Mouse (Mus musculus) erythroblast, adult 5-6 weeks (primary cell): ENCODE measurements around the gene Gm26741. TPM values are rescaled to one million over a fixed set of nuclear protein-coding genes. Genes with fewer than 3 reads are reported as not detected.
"Not testable (repeated sequence)": the region's sequence is repeated elsewhere in the genome, so short reads cannot be mapped to it uniquely, and the experiment has no call there.

ENCODE experiments used
- ATAC-seq: replicated peaks from 2 replicates; pipeline ENCODE4 v1.8.0; 2016; ENCODE audit warnings: moderate number of reproducible peaks, mild to moderate bottlenecking, moderate TSS enrichment, inconsistent platforms; ENCODE audit not compliant: poor library complexity, low FRiP score, severe bottlenecking
- total RNA-seq, 2 experiments: library from RNA; stranded (forward) in 1 of 2; stranded (reverse) in 1 of 2; fragments of 150-400 nt in 1 of 2; fragments of 200-764, 138-1000 nt in 1 of 2; gene quantifications; 2 replicates each; pipeline versions ENCODE4 v1.2.3 to v1.2.4; 2015 to 2017; ENCODE audit warnings: low replicate concordance in 2 of 2

Gene Gm26741
- total RNA-seq (2015; ENCODE audit: low replicate concordance) (not detected in 2 replicates), total RNA-seq (2017; ENCODE audit: low replicate concordance) (not detected in 2 replicates)

DNA sequence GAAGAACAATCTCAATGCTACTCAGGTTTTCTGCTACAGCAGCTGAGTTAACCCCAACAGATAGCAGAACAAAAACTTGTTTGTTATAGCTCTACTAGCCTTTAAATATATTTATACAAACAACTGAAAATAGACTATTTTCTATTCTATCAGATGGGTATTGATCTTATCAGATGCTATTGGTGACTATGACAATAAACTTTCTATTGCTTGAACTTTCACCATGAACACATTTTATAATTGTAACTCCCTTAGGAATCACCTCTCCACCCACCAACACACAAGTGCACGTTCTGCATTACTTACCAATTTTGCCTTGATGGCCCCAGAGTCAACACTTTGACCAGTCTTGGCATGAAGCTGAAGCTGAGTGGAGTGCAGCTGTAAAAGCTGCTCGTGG is at the start of gene Gm26741:
Gene Gm26741 (plus strand): TSS at position 301 of the 400 bp plus-strand sequence.
- ATAC-seq: no peak

DNA sequence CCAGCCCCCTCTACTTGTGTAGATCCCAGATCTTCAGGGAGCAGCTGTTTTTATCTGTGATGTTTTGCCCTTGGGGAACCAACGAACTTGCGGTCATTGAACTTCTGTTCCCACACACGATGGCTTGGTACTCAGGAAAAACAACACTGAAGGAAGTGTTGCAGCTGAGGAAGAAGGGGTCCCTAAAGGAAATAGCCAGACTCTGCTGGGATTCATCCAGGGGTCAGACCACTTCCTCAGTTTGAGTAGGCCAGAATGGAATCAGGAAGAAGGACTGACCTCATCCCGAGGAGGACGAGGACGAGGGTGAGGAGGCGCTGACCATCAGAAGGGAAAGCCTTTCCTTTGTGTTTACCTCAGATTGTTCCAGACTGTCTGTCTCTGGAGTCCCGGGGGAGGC is 49.4 kb upstream of the Gm26741 start:
- ATAC-seq: no peak

GRCm38 (mm10) chr10:52319506-52320286 is 38.9 kb upstream of the Gm26741 start:
- ATAC-seq: no peak

DNA sequence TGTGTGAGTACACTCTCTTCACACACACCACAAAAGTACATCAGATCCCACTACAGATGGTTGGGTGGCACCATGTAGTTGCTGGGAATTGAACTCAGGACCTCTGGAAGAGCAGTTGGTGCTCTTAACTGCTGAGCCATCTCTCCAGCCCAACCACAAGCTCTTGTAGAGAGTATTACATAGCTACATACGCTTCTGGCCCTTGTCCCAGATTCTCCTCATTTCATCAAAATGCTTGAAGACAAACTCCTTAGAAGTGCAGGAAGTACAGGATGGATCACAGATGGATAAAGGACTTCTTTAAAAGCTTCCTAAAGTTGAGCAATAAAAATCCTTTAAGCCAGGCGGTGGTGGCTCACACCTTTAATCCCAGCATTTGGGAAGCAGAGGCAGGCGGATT is 36.6 kb upstream of the Gm26741 start:
- ATAC-seq: no peak

DNA sequence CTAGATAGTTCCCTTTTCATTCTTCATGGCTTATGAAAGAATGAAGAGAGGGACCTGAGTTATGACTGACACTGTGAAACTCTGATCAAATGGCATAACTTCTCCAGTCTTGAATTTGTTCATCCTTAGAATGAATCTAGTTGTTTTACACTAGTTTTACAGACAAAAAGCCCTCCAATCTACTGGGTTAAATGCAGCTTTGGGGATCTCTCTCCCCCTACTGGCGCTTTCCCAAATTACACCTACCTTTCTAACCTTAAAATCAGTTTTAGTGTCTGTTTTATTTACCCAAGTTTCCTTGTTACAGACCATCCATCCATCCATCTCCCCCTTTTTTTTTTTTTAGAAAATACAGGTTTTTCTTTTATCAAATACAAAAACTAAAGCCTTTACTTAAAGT is 27.6 kb upstream of the Gm26741 start:
- no peak for ATAC-seq

GRCm38 (mm10) chr10:52343324-52343723 is 15.2 kb upstream of the Gm26741 start:
- not testable (repeated sequence) for ATAC-seq

DNA sequence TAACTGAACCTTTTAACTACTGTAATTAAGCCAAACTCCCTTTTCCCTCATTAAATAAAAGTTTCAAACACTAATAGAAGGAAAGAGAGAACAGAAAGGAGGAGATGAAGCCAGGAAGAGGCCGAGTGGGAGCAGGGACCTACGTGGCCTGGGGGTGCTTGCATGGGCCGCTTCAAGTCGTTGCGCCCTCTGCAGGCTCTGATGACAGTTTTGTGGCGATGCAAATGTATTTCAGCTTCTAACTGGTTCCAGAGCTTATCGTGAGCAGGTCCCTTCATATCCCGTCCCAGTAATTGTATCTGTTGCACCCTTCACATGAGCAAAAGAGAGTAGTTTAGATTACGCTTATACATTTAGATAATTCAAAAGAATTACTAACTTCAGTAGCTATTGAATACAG is 5.4 kb upstream of the Gm26741 start:
- no peak for ATAC-seq

DNA sequence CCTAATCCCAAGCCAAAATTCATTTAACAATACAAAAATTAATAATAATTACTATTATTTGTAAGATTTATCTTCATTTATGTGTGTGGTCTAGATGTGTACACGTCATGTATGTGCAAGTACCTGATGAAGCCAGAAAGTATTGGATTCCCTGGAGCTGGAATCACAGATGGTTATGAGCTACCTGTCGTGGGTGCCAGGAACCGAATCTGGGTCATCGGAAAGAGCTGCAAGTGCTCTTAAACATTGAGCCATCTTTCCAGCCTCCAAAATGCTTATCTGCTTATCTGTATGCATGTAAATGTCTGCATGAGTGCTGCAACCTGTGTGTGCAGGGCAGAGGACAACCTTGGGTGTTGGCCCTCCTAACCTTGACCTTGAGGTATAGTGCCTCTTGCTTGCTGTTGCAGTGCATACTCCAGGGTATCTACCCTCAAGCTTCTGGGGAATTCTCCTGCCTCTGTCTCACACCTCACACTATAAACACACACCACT is 1.7 kb downstream of the Gm26741 start:
- no peak for ATAC-seq

DNA sequence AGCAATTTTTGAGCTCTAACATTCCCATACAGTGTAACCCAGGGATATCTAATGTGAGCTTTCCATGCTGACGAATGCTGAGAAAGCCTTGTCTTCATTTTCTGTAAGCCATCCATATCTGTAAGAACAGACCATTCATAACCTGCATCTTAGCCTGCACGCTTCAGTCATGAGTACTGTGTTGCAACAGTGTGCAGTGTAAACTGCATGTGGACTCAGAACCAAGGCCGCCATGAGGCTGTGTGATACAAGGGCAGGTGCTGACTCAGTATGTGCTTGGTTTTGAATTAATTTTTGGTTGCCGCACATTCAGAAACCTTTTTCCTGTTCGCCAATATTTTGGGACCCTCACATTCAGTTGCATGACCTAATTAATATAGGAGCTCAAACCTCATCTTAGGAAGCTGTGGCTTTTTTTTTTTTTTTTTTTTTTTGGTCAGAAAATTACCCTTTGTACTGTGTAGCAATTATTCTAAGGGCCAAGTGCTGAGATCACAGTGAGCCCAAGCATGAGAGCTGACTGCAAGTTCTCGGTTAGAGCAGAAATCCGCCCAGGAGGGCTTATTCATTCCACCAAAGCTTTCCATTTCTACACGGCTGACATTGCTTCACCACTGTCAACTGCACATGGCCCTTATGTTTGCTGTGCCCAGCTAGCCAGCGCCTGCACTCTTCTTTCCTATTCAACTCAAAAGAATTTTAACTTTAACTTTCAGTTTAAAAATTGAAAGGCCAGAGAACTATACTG is 2.5 kb downstream of the Gm26741 start:
- ATAC-seq: no peak

DNA sequence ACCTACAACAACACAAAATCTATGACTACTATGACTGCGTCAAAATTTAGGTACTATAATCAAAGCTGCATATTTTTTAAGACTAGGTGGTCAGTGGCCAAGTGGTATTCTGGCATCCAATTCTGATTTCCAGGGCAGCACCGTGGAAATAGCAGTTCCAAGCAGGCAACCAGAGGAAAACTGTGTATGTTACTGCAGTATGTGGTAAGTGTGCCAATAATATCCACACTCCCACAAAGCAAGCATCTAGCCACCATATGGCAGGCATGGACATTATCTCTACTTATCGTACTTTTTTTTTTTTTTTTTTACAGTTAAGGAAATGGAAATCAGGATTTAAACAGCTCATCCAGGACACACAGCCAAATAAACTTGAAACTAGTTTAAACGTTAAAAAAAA is 9.8 kb downstream of the Gm26741 start:
- ATAC-seq: no peak

DNA sequence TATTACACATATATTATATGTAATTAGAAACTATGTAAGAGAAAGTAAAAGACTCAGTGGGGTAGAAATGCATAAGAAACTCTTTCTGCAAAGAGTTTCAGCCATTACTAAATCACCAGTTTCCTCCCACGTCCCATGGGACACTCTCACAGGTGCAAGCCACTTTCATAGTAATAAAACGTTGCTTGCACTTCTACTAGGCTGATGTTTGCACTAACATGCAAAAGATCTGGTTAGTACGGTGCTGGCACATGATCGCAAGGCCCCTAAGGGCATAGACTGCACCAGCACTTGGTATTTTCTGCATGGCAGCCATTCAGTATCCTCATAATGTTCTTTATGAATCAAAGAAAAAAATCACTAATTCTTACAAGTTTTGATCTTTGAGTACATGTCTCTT is 15.3 kb downstream of the Gm26741 start:
- ATAC-seq: no peak

DNA sequence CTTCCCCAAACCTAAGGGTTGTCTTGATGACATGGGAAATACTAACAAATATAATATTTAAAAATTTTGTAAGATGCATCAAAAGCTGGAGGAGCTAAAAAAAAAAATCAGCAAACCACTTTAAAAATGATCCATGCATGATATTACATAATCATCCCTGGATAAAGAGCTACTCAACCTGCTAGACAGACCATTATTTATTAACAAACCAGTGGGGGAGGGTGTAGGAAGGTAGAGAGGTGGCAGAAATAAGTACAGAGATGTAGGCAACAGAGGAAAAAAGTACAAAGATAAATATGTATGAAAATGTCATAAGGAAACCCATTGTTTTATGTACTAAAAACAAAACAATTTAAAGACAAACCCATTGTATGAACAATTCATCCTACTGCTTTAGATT is 16.1 kb downstream of the Gm26741 start:
- ATAC-seq: no peak

- ATAC-seq: no peak
Observed at GRCm38 (mm10) chr10:52376422-52376821, 17.9 kb downstream of the Gm26741 start.

- ATAC-seq: no peak
Observed at GRCm38 (mm10) chr10:52377813-52378212, 19.2 kb downstream of the Gm26741 start.

DNA sequence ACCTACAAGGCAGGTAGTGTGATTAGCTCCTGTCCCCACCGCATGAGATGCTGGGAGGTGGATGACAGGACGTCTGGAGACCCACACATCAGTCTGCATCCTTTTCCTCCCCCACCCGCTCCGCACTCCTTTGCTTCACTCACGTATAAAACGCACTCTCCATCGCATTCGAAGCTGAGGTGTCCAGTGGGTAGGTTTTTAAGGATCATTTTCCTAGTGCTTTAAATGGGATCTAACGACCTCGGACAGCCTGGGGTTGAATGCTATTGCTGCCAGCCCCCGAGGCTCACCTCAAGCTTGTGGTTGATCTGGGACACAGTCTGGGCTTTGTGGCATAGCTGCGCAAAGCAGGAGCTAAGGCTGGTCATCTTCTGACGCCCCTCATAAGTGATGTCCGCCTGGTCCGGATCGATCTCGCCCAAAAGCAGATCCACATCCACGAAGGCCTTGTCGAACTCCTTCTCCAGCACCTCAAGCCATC is 22.8 kb downstream of the Gm26741 start:
- ATAC-seq: peak; percentile 26

DNA sequence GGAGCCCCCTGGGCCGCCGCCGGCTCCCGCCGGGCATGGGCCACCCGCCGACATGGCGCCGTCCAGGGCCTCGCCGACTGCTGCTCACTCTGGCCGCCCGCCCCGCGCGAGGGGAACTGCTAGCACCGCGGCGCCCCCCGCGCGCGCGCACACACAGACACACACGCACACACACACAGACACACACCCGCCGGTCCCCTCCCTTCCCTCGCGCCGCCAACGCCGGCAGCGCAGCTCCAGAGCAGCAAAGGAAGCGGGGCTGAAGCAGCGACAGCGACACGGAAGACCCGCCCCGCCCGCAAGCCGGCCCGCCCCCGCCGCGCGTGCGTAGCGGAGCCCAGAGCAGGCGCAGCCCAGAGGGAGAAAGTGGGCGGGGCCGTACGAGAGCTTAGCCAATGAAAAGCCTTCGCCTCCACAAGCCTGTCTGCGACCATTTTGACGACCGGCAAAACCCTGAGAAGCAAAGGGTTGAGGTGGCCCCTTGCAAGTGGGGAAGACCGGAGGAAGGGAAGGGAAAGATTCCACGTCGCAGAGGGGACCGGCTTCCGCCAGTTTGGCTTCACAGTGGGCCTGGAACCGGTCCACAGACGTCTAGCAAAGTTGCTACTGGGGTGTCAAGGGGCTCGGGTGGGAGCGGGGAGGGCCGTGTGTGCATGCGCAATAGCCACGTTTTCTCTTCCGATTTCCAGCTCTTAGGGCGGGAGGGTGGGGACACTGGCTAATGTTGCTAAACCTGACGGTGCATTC is 23.5 kb downstream of the Gm26741 start, which contains the start of gene Gopc:
Gene Gopc (minus strand): TSS at position 280 of the 747 bp plus-strand sequence.
- ATAC-seq: peak; percentile 98

DNA sequence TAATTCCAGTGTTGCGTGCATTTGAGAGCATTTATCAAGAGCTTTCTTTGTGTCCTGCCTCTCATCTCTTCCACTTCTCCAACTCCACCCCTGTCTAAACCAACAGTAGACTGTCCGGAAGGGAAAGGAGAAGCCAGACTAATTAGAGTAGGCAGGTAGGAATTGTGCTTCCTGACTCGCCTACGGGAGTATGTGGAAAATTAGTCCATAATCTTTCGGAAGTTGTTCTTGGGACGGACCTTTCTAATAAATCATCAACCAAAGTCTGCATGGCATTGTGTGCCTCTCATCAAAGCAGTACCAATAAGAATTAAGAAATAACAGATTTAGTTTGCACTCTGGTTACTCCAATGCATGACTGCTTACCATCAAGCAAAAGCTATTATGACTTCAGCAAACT is 24.5 kb downstream of the Gm26741 start:
- no peak for ATAC-seq

DNA sequence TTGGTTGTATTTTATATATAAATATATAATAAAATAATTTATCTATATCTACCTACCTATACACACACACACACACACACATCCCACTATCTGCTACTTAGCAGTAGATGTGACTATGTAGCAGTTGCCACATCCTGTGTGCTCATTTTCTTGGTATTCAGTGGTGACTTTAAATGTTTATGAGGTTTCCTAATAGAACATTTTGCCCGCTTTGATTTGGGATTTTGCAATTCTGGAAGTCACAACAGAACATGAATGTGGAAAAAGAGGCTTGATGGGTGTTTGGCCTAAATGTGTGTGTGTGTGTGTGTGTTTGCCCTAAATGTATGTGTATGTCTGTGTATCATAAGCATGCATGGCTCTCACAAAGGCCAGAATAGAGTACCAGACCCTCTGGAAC is 25.0 kb downstream of the Gm26741 start:
- no peak for ATAC-seq

DNA sequence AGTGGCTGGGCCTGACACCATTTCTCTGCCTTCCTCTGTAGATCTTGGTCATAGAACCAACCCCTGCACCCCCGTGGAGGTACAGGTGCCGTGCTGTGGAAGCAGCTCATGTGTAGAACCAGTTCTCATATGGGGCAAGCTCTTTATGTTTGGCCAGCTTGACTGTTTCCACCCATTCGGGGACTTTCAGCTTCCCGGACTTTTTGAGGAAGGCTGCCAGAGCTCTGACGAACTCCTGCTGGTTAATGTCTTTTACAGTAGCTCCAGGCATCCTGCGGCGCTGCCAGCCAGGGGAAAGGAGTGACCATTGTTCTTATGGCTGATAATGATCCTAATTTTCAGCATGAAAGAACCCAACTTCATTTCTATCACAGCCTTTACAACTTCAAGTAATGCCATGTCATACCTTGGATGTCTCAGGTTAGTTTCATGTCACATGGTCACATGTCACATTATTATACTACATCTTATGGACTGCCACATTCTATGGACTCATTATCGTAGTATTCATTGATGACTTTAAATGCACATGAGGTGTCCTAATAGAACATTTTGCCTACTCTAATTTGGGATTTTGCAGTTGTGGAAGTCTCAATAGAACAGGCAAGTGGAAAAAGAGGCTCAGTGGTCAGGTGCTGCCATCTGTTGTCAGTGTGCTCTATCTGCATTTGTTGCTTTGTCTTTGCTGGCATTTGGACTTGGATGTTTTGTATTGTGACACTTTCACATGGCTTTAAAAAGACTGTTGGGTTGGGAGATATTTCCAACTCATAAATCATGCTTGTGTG is 26.4 kb downstream of the Gm26741 start:
- no peak for ATAC-seq
